ENCODE assay signal across 11 mouse cellular contexts in genomic region chr8:87349781-87350181, GRCm38 (mm10).
DNase-seq lines count a peak whose midpoint lies in the region; ATAC-seq and TF ChIP-seq lines count a peak whose summit lies in the region.
"Had no signal": no experiment of that assay in that cellular context is flagged by ENCODE, and none has a peak within 500 bp of the region (broad histone marks: within the 10 kb centered on the region; RNA-seq: fewer than 3 reads in every experiment).

No protein-coding gene starts in this region.

- no peak overlapping the region for H3K4me3 ChIP-seq in kidney, postnatal 0 days (replicated peaks; ENCODE audit: low read depth, low read length)
- H3K4me3 ChIP-seq in hindbrain, embryonic 15.5 days: no peak overlapping the region
- H3K4me3 ChIP-seq: liver, embryonic 15.5 days had no signal

- H3K27me3 ChIP-seq in kidney, postnatal 0 days (ENCODE audit: insufficient read depth, low read length): no peaks in the 10 kb centered on the region
- no peaks in the 10 kb centered on the region for H3K27me3 ChIP-seq in hindbrain, embryonic 15.5 days
- H3K27me3 ChIP-seq: liver, embryonic 15.5 days had no signal

- no peaks in the 10 kb centered on the region for H3K36me3 ChIP-seq in kidney, postnatal 0 days (ENCODE audit: insufficient read depth, low read length)
- no peaks in the 10 kb centered on the region for H3K36me3 ChIP-seq in hindbrain, embryonic 15.5 days
- H3K36me3 ChIP-seq: liver, embryonic 15.5 days had no signal

- 64% methylated on average over 4 of the region's 4 CpGs for WGBS in kidney, postnatal 0 days
- 51% methylated on average over 4 of the region's 4 CpGs for WGBS in hindbrain, embryonic 15.5 days

- no peak overlapping the region for H3K9ac ChIP-seq in kidney, postnatal 0 days (ENCODE audit: low read depth, low read length)
- H3K9ac ChIP-seq in hindbrain, embryonic 15.5 days: no peak overlapping the region
- H3K9ac ChIP-seq: liver, embryonic 15.5 days had no signal

- H3K4me2 ChIP-seq in kidney, postnatal 0 days (ENCODE audit: low read length): no peak overlapping the region
- H3K4me2 ChIP-seq in hindbrain, embryonic 15.5 days: no peak overlapping the region
- H3K4me2 ChIP-seq: liver, embryonic 15.5 days had no signal

- ATAC-seq in kidney, postnatal 0 days (replicated peaks; ENCODE audit: low FRiP score, low read depth): no peak
- ATAC-seq in hindbrain, embryonic 15.5 days (ENCODE audit: low FRiP score, low read depth): peak; percentile 66; the same call in 1 of the 2 replicates

- peak; percentile 54 for DNase-seq in kidney, postnatal 0 days (ENCODE audit: low spot score)
- no peak for DNase-seq in kidney, adult 18-20 months
- DNase-seq in NIH3T3 (ENCODE audit: low read depth): peak; percentile 46
- peak; percentile 85 for DNase-seq in cerebellum, adult 11-12 months
- DNase-seq in gastrocnemius, adult 18-20 months (ENCODE audit: low spot score): no peak
- DNase-seq in frontal cortex, postnatal 36 days (ENCODE audit: low spot score in 2 of 2): no peak
- DNase-seq in frontal cortex, postnatal 14 days (ENCODE audit: low spot score in 2 of 2): no peak
- DNase-seq: gastrocnemius, postnatal 25 days; kidney, postnatal 25 days had no signal

- TF ChIP-seq CTCF in kidney, postnatal 0 days (IDR thresholded peaks at IDR 0.05; ENCODE audit: low read depth): no peak

- H3K9me3 ChIP-seq in kidney, postnatal 0 days (replicated peaks; ENCODE audit: low read length): no peaks in the 10 kb centered on the region
- no peaks in the 10 kb centered on the region for H3K9me3 ChIP-seq in hindbrain, embryonic 15.5 days
- H3K9me3 ChIP-seq: liver, embryonic 15.5 days had no signal

- no peak overlapping the region for H3K27ac ChIP-seq in kidney, postnatal 0 days
- H3K27ac ChIP-seq in hindbrain, embryonic 15.5 days (replicated peaks): no peak overlapping the region
- H3K27ac ChIP-seq: liver, embryonic 15.5 days had no signal

- no peaks in the 10 kb centered on the region for H3K4me1 ChIP-seq in kidney, postnatal 0 days (replicated peaks; ENCODE audit: insufficient read depth, low read length)
- peaks cover 5% of the 10 kb centered on the region for H3K4me1 ChIP-seq in hindbrain, embryonic 15.5 days (replicated peaks)
- H3K4me1 ChIP-seq: liver, embryonic 15.5 days had no signal

Comparison
In these comparisons a context has a peak if more than half of its experiments do, and no peak if none do; other contexts are left out.
1. DNase-seq: peak in kidney, postnatal 0 days (single experiment), NIH3T3 (single experiment) and cerebellum, adult 11-12 months (single experiment); none in kidney, adult 18-20 months (single experiment), gastrocnemius, adult 18-20 months (single experiment), frontal cortex, postnatal 36 days (0 of 2) and frontal cortex, postnatal 14 days (0 of 2).